Mouse (Mus musculus) neural tube, embryonic 15.5 days (tissue): ENCODE data around the gene Gtf2h4. TPM values are rescaled to one million over a fixed set of nuclear protein-coding genes. Genes with fewer than 3 reads are reported as not detected.

ENCODE experiments used
- ATAC-seq: fragments of 200-750 bp; cut with Nextera tagmentation; 2 replicates; pipeline ENCODE4 v1.8.0; 2017; ENCODE audit warnings: mild to moderate bottlenecking, moderate TSS enrichment, moderate library complexity; ENCODE audit not compliant: low FRiP score
- H3K27ac ChIP-seq: fragments of 300-500 bp; sonication (generic); replicated peaks from 2 replicates; pipeline ENCODE4 v1.5.1; 2015; ENCODE audit warnings: mild to moderate bottlenecking, inconsistent platforms
- H3K27me3 ChIP-seq: fragments of 300-500 bp; sonication (generic); replicated peaks from 2 replicates; pipeline ENCODE4 v1.6.1; 2015; ENCODE audit warnings: inconsistent platforms
- H3K36me3 ChIP-seq: fragments of 300-500 bp; sonication (generic); 2 replicates; pipeline ENCODE4 v1.6.1; 2015; ENCODE audit warnings: inconsistent platforms
- H3K4me1 ChIP-seq: fragments of 300-500 bp; sonication (generic); 2 replicates; pipeline ENCODE4 v1.6.1; 2015; ENCODE audit warnings: inconsistent platforms
- H3K4me2 ChIP-seq: fragments of 300-500 bp; sonication (generic); 2 replicates; pipeline ENCODE4 v1.6.1; 2015; ENCODE audit warnings: inconsistent platforms, mild to moderate bottlenecking, moderate library complexity
- H3K4me3 ChIP-seq: fragments of 300-500 bp; sonication (generic); replicated peaks from 2 replicates; pipeline ENCODE4 v1.5.1; 2015; ENCODE audit warnings: mild to moderate bottlenecking, inconsistent platforms
- H3K9ac ChIP-seq: fragments of 300-500 bp; sonication (generic); replicated peaks from 2 replicates; pipeline ENCODE4 v1.6.1; 2015; ENCODE audit warnings: mild to moderate bottlenecking, inconsistent platforms
- H3K9me3 ChIP-seq: fragments of 300-500 bp; sonication (generic); replicated peaks from 2 replicates; pipeline ENCODE4 v1.6.1; 2016; ENCODE audit warnings: inconsistent platforms
- WGBS: fragments of 180-500 bp; shearing (Covaris S2); methylation state at CpG from one replicate; pipeline ENCODE4 v1.1.7; 2015; ENCODE audit warnings: mixed read lengths; 5-methylcytosine and 5-hydroxymethylcytosine counted together
- polyA plus RNA-seq: library from polyadenylated mRNA; unstranded; fragments of >200 nt; fragmentation: Nextera tagmentation; extraction: Ambion mirVana; gene quantifications from 2 replicates; pipeline ENCODE4 v1.2.1, GENCODE M21; 2015

The Gtf2h4 gene
- polyA plus RNA-seq, 1 experiment from 2014 or later = 24.1 TPM

- Histone ChIP-seq H3K4me3 (peak overlapping the region; percentile 68), H3K9me3 (no peaks in the 10 kb centered on the region), H3K4me2 (peak overlapping the region; percentile 83), H3K9ac (peak overlapping the region; percentile 57), H3K27ac (peak overlapping the region; percentile 91), H3K27me3 (no peaks in the 10 kb centered on the region), H3K4me1 (peaks cover 56% of the 10 kb centered on the region), H3K36me3 (no peaks in the 10 kb centered on the region)
- peak; percentile 30; the same call in 1 of the 2 replicates for ATAC-seq
- 3% methylated on average over 13 of the region's 14 CpGs for WGBS
Measured at GRCm38 (mm10) chr17:35703751-35704271, 30.3 kb upstream of the Gtf2h4 start.

- no peaks in the 10 kb centered on the region for H3K36me3 ChIP-seq
- peak overlapping the region; percentile 68 for H3K4me3 ChIP-seq
- H3K27ac ChIP-seq = peak overlapping the region; percentile 98
- no peaks in the 10 kb centered on the region for H3K27me3 ChIP-seq
- no peak overlapping the region; the same call in 1 of the 2 replicates for H3K9ac ChIP-seq
- H3K4me2 ChIP-seq = peak overlapping the region; percentile 83
- H3K4me1 ChIP-seq = peaks cover 63% of the 10 kb centered on the region
- no peaks in the 10 kb centered on the region for H3K9me3 ChIP-seq
- 3% methylated on average over 2 of the region's 2 CpGs for WGBS
- no peak for ATAC-seq
Measured at GRCm38 (mm10) chr17:35703065-35703464, 29.5 kb upstream of the Gtf2h4 start.

GRCm38 (mm10) chr17:35702605-35703004, 29.1 kb upstream of the Gtf2h4 start:
- ATAC-seq = no peak
- H3K27ac ChIP-seq = peak overlapping the region; percentile 98
- WGBS = 5% methylated on average over 4 of the region's 4 CpGs
- H3K27me3 ChIP-seq = no peaks in the 10 kb centered on the region
- H3K36me3 ChIP-seq = no peaks in the 10 kb centered on the region
- no peaks in the 10 kb centered on the region for H3K9me3 ChIP-seq
- peak overlapping the region; percentile 84 for H3K9ac ChIP-seq
- peak overlapping the region; percentile 68 for H3K4me3 ChIP-seq
- H3K4me2 ChIP-seq = peak overlapping the region; percentile 83
- H3K4me1 ChIP-seq = peaks cover 68% of the 10 kb centered on the region

- Histone ChIP-seq H3K36me3 (no peaks in the 10 kb centered on the region), H3K4me2 (peak overlapping the region; percentile 83), H3K27ac (peak overlapping the region; percentile 98), H3K27me3 (no peaks in the 10 kb centered on the region), H3K9me3 (no peaks in the 10 kb centered on the region), H3K4me1 (peaks cover 74% of the 10 kb centered on the region), H3K4me3 (peak overlapping the region; percentile 68), H3K9ac (peak overlapping the region; percentile 84)
- no peak for ATAC-seq
- 5% methylated on average over 16 of the region's 16 CpGs for WGBS
Measured at GRCm38 (mm10) chr17:35701978-35702461, 28.5 kb upstream of the Gtf2h4 start.

- peak overlapping the region; percentile 98 for H3K27ac ChIP-seq
- peaks cover 80% of the 10 kb centered on the region for H3K4me1 ChIP-seq
Measured at GRCm38 (mm10) chr17:35701203-35701977, 27.9 kb upstream of the Gtf2h4 start.

GRCm38 (mm10) chr17:35700371-35700961, 26.9 kb upstream of the Gtf2h4 start:
- Histone ChIP-seq H3K4me2 (peak overlapping the region; percentile 83), H3K9ac (peak overlapping the region; percentile 84), H3K27me3 (no peaks in the 10 kb centered on the region), H3K36me3 (0 out of 2 replicates have a peak, but pooled peaks cover 3% of the 10 kb centered on the region), H3K9me3 (no peaks in the 10 kb centered on the region), H3K27ac (peak overlapping the region; percentile 98), H3K4me3 (peak overlapping the region; percentile 68), H3K4me1 (peaks cover 80% of the 10 kb centered on the region)
- ATAC-seq = peak; percentile 74
- under 1% methylated on average over 51 of the region's 66 CpGs for WGBS

More at GRCm38 (mm10) chr17:35701203-35701977, 27.9 kb upstream of the Gtf2h4 start:
- Histone ChIP-seq H3K4me2 (peak overlapping the region; percentile 83), H3K36me3 (no peaks in the 10 kb centered on the region), H3K4me3 (peak overlapping the region; percentile 68), H3K9ac (peak overlapping the region; percentile 84), H3K27me3 (no peaks in the 10 kb centered on the region), H3K9me3 (no peaks in the 10 kb centered on the region)
- under 1% methylated on average over 16 of the region's 16 CpGs for WGBS
- ATAC-seq = no peak

- Histone ChIP-seq H3K4me3 (peak overlapping the region; percentile 68), H3K27ac (peak overlapping the region; percentile 98), H3K9ac (peak overlapping the region; percentile 84), H3K36me3 (0 out of 2 replicates have a peak, but pooled peaks cover 7% of the 10 kb centered on the region), H3K27me3 (no peaks in the 10 kb centered on the region), H3K4me2 (peak overlapping the region; percentile 83), H3K4me1 (peaks cover 76% of the 10 kb centered on the region), H3K9me3 (no peaks in the 10 kb centered on the region)
- under 1% methylated on average over 19 of the region's 19 CpGs for WGBS
- peak; percentile 21 for ATAC-seq
Measured at GRCm38 (mm10) chr17:35699919-35700318, 26.4 kb upstream of the Gtf2h4 start.

- Histone ChIP-seq H3K4me1 (peaks cover 62% of the 10 kb centered on the region), H3K9me3 (no peaks in the 10 kb centered on the region), H3K27ac (peak overlapping the region; percentile 98), H3K27me3 (no peaks in the 10 kb centered on the region), H3K36me3 (peaks cover 11% of the 10 kb centered on the region), H3K4me2 (peak overlapping the region; percentile 83), H3K4me3 (peak overlapping the region; percentile 43), H3K9ac (peak overlapping the region; percentile 59)
- 16% methylated on average over 5 of the region's 5 CpGs for WGBS
- no peak for ATAC-seq
Measured at GRCm38 (mm10) chr17:35698501-35698883, 25.0 kb upstream of the Gtf2h4 start.

GRCm38 (mm10) chr17:35697759-35698500, 24.4 kb upstream of the Gtf2h4 start:
- 2% methylated on average over 16 of the region's 16 CpGs for WGBS
- H3K4me2 ChIP-seq = peak overlapping the region; percentile 83
- peaks cover 59% of the 10 kb centered on the region for H3K4me1 ChIP-seq
- peak; percentile 32 for ATAC-seq
- peaks cover 17% of the 10 kb centered on the region for H3K36me3 ChIP-seq
- H3K4me3 ChIP-seq = peak overlapping the region; percentile 43
- peak overlapping the region; percentile 98 for H3K27ac ChIP-seq
- peak overlapping the region; percentile 59 for H3K9ac ChIP-seq
- no peaks in the 10 kb centered on the region for H3K27me3 ChIP-seq
- no peaks in the 10 kb centered on the region for H3K9me3 ChIP-seq

GRCm38 (mm10) chr17:35697429-35697758, 23.9 kb upstream of the Gtf2h4 start:
- H3K36me3 ChIP-seq = peaks cover 22% of the 10 kb centered on the region
- peak overlapping the region; percentile 83 for H3K4me2 ChIP-seq
- no peak for ATAC-seq
- H3K4me3 ChIP-seq = peak overlapping the region; percentile 43
- H3K9ac ChIP-seq = peak overlapping the region; percentile 59
- no peaks in the 10 kb centered on the region for H3K27me3 ChIP-seq
- peak overlapping the region; percentile 98 for H3K27ac ChIP-seq
- H3K4me1 ChIP-seq = peaks cover 56% of the 10 kb centered on the region
- H3K9me3 ChIP-seq = no peaks in the 10 kb centered on the region
- 6% methylated on average over 1 of the region's 1 CpGs for WGBS

- Histone ChIP-seq H3K9me3 (no peaks in the 10 kb centered on the region), H3K27ac (peak overlapping the region; percentile 98), H3K4me3 (peak overlapping the region; percentile 43), H3K4me1 (peaks cover 49% of the 10 kb centered on the region), H3K9ac (no peak overlapping the region), H3K36me3 (peaks cover 29% of the 10 kb centered on the region), H3K27me3 (no peaks in the 10 kb centered on the region), H3K4me2 (peak overlapping the region; percentile 83)
- ATAC-seq = no peak
- WGBS = 49% methylated on average over 6 of the region's 6 CpGs
Measured at GRCm38 (mm10) chr17:35696691-35697090, 23.2 kb upstream of the Gtf2h4 start.
